Mouse (Mus musculus): ENCODE results near the gene Abracl.
A peak's percentile ranks its signal among the peaks of the same experiment; 100 is the strongest.

The Abracl gene

DNA sequence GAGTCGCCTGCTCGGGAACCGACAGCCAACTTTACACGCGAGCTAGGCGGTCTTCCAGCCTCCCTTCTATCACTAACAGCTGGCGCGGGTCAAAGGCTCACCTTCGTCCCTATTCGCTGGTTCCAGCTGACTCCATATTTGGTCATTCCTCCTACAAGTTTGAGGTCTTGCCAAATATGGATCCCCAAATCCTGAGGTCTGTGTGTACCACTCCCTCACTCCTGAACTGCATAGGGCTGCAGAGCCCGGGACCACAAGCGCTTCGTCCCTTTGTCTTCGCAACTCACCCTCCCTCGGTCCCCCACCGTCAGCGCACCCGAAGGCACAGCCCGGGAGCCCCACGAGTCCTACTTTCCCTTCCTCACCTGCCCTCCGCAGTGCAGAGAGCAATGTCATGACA, 776 bp downstream of the Abracl start:
- peak; percentile 22 to 49 for DNase-seq (ENCODE audit: low spot score in 2 of 2)

DNA sequence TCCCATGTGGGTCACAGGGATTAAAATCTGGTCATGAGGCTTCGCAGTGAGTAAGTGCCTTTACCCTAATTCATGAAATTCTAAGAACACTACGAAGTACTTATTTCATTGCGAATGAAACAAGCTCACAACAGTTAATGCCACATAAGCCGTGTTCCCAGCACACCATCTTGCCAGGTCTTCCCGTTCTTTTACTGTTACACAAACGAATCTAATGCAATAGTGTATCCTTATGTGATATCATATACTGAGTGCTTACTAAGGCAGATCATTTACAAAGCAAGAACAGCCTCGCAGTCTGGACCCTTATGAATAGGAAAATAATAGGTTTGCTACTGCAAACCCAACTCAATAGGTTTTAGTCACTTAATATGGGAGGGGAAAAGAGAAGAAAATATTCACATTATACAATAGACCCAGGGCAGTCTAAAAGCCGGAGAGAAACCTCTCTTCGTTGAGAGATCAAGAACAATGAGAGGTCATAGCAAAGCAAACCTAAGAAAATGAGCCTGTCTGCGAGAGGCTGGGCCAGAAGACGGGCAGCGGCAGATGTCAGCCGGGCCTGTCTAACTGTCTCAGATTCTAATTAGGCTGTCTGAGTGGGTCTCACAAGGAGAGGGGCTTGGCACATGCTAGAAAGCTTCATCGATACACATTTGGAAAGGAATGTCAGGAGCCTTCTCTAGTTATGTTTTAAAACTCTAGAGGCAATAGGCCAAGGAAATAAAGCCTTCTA, 1.3 kb downstream of the Abracl start:
- DNase-seq (ENCODE audit: low spot score in 2 of 2) = no peak

DNA sequence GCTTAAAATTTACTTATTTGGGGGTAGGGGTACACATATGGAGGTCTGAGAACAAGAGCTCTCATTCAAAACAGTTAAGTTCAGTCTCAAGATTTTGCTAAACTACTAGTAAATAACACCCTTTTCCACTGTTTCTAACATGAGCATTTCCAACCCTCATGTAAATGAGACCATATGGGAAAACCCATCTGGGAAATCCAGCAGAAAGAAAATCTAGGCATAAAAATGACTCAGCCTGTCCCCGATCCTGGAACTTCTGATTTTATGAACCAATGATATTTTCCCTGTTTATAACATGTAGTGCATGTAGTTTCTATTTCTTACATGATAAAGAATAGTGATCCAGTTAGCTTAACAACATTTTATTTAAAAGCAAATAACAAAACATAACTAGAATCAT, 2.2 kb downstream of the Abracl start:
- no peak for DNase-seq (ENCODE audit: low spot score in 2 of 2)

DNA sequence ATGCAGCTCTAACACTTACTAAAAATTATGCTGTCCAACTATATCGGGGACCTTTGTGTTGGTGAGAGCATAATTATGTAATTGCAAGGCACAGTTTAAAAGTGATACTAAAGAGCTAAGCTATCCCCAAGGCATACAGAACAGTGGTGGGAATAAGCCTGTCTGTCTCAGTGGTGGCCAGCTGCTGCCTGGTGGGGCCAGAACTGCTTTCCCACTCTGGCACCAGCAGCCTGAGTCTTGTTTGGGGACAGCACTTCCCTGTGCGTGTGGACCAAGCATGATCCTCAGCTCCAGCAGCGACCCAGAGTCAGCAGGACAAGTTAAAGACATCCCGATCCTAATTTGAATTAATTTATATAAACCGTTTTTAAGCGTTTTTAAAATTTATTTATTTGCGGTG, 2.6 kb downstream of the Abracl start:
- no peak for DNase-seq (ENCODE audit: low spot score in 2 of 2)

DNA sequence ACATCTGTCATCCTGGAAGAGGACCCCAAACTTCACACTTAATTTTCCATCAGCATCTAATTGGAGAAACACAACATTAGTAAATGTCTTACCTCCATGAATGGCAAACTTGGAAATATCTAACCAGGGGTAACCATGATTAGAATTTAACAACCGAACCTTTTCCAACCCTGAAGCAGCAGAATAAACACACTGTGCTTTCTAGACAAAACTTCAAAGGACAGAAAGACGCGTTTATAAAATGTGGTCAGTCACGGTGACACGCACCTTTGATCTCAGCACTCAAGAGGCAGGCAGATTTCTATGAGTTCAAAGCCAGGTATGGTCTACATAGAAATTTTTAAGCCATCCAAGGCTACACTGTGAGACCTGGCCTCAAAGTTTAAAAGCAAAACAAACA, 11.3 kb downstream of the Abracl start:
- DNase-seq (ENCODE audit: low spot score in 2 of 2) = no peak

DNA sequence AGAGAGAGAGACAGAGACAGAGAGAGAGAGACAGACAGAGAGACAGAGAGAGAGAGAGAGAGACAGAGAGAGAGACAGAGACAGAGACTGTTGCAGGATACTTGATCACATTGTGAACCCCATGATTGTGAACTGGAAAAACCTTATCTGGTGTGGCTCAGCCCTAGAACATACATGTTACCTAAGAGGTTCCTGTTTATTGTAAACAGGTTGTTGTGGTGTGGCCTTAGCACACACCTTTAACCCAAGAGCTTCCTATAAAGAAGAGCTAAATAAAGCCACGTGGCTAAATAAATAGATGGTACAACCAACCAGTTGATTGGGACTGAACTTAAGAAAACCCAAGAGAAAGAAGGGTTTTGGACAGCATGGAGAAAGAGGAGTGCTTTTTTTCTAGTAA, 13.3 kb downstream of the Abracl start:
- no peak for DNase-seq (ENCODE audit: low spot score in 2 of 2)

DNA sequence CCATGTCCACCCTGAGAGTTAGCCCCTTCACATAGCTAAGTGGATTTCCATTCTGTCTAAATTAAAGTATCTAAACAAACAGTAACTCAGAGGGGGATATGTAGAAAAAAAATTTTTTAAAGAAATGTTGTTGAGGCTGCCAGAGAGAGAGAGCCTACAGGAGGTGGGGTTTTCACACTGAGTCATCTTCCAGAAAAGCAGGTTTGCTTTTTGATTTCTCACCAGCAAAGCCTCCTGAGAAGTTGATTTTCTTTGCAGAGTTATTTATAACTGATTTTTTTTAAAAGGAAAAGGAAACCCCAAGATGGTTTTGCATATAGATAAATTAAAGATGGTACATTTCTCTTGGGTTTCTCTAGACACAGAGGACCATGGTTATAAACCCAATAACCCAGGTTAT, 15.0 kb downstream of the Abracl start:
- no peak for DNase-seq (ENCODE audit: low spot score in 2 of 2)

DNA sequence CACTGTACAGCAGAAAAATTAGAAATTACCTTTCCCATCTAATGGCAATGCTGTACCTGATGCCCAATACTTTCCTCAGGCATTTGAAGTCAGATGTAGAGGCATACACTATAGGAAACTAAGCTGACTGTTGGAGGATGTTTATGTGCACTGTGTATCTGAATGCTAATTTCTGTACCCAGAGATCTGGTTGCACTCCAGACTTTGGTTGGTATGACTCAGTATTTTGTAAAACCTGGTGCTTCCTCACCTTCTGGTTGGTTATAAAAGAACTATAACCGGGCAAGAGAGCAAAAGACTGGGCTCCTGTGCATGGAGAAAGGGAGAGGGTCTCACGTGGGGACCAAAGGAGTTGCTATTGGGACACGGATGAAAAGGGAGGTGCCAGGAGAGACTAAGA, 15.8 kb downstream of the Abracl start:
- no peak for DNase-seq (ENCODE audit: low spot score in 2 of 2)

DNA sequence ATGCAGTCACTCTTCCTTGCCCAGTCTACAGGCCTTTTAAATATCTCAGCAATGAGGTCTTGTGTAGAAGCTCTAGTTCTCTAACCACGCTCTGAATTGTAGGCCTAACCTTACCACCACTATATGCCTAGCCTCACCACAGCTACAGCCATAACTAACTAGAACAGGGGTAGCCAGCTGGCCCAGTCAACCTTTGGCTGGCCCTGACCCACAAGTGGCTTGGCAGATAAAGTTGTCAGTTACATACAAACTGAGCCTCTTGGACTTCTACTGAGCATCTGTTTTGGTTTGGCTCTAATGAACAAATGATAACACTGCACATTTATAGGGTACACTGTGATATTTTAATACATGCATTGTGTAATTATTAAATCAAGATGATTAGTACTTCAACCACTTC, 16.3 kb downstream of the Abracl start:
- no peak for DNase-seq (ENCODE audit: low spot score in 2 of 2)

DNA sequence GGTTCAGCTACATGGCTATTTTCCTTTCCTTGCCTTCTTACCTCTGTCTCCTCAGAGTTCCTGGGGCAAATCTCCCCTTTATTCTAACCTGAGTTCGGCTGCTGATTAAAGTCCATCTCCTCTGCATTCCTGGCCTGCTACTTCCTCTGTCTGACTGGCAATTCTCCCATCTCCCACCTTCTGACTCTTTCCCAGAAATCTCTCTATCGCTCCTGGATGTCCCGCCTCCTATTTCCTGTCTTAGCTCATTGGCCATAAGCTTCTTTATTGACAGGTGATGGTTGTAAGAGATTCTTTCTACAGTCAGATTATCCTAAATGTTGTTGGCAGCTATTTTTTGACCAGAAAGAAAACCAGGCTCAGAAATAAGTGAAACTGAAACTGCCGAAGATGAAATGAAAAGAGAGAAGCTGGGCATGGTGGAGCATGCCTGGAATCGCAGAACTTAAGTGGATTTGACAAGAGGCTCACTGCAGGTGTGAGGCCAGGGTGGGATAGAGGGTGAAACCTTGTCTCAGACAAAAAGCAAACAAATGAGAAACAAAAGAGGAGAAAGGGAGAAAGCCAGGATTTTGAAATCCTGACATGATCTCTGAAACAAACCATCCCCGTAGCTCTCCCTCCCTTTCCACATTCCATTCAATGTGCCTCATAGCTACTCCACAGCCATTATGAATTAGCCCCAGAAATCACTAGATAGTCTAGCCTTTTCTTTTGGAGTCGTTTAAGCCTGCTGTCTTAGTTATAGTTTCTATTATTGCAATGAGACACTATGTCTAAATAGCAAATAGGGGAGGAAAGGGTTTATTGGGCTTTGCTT, 17.7 kb downstream of the Abracl start:
- no peak for DNase-seq (ENCODE audit: low spot score in 2 of 2)

DNA sequence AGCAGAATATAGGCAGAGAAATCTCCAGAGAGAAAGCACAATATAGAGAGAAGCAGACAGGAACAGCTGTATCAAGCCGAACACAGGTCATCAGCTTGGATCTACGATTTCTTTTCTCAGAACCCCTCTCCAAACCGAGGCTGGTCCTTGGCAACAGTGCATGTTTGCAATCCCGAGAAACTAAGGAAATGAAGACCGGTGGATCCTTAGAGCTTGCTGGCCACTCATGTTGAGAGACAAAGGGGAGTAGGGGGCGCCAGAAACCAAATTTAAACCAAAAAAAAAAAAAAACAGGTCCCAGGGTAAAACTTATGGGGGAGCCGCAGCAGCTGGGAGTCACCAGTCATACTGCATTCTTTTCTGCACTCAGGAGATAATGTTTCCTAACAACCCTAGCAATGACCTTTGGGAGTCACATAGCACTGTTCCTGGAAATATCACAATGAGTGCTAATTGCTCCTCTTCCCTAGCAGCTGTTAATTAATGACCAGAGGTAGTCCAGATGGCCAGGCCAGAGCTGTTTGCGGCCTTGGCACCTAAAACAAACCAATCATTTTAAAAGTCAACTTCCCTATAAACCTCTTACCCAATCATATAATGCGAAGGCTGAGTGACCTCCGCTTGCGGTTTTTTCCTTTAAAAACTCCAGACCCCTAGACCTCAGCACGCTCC, 19.0 kb downstream of the Abracl start:
- DNase-seq (ENCODE audit: low spot score in 2 of 2) = no peak

DNA sequence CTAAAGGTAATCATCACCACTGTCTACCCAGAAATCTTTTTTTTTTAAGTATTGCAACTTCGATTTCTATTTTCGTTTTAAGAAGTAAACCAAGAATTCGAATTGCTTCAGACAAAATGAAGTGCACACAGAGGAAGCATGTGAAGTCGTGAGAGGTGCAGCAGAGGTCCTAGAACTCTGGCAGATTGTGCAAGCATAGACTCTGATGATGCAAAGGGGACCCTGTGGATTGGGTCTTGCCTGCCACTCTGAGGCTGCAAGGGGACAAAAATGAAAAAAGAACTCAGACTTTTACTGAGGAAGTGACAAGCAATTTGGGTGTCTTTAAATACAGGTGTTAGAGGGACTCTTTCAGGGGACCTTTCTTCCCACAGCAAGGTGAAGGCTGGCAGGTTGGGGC, 32.5 kb downstream of the Abracl start:
- no peak for DNase-seq (ENCODE audit: low spot score in 2 of 2)

DNA sequence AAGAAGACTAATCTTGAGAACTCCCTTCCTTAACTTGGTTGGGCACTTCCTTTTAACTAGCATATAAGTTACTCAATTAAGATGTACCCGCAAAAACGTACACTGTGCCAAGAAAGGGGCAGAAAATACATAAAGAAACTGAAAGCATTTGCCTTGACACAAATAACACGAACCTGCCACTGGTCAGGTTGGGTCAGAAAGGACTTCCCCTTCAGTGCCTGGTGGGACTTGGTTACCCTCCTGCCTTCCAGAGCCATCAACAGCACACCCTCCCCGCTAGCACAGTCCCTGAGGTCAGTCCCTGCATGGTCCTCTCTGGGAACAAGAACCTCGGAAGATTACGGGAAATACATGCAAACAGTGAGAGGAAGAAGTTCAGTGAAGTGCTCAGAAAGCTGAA, 34.0 kb downstream of the Abracl start:
- no peak for DNase-seq (ENCODE audit: low spot score in 2 of 2)

DNA sequence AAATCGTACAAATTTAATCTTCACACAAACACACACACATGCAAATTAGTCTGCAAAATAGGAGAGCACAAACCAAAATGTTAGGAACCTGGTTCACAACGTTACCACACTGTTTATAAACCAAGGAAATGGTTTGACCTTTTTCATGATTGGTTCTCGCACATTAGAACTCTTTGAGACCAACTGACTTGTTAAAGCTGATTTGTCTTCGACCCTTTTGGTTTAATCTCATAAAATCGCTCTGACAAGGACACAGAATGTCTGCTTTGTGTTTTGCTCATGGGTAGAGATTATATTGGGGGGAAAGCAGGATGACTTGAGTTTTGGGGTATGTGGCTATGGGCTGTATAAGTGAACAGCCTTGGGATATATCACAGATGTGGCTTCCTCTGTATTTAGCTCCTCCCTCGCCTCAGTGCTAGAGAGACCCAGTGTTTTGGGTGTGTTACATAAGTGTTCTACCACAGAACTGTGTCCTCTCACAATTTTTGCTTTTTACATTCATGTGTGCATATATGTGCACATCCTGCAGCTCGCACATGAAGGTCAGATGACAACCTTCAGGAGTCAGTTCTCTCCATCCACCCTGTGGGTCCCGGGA, 35.2 kb downstream of the Abracl start:
- DNase-seq (ENCODE audit: low spot score in 2 of 2) = no peak

DNA sequence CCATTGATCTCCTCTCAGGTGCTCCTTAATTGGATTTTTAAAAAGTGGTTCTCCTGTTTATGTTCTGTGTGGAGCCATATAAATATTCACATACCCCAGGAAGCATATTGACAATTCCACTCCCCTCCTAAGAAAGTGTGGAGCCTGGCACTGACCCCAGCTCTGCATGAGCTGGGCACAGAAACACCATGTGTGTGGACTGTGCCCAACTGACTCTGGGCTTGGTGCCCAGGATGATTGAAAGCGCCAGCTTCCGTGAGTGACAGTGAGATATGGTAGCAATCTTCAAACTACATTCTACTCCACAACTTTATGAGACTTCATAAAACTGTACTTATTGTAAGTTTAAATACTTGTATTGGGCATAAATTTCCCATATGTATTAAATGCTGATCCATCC, 39.8 kb downstream of the Abracl start:
- DNase-seq (ENCODE audit: low spot score in 2 of 2) = peak; percentile 29 to 81

DNA sequence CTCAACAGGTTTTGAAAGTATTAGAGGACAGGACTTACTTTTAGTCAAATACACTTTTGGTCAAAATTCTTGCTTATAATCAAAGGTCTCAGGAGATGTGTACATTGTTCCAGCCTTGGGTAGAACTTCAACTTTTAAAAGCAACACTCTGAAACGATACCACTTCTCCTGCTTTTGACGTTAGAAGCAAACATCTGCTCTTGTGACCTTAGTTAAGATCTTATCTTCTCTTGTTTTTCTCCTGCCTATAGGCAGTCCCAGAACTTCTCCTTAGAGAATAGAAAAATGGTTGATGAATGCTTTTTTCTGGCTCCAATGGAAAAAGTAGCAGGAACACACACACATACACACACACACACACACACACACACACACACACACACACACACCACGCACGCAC, 57.0 kb downstream of the Abracl start:
- no peak for DNase-seq (ENCODE audit: low spot score in 2 of 2)

All from cerebellum, postnatal 4 days (tissue).